Mouse (Mus musculus) spleen, adult 2 months (tissue): Measurements from ENCODE around the gene C8g.

Source experiments
- CTCF ChIP-seq: fragments of 200-500 bp; IDR thresholded peaks from 2 replicates; pipeline ENCODE4 v1.5.1; 2011; ENCODE audit warnings: mild to moderate bottlenecking, inconsistent platforms; ENCODE audit not compliant: insufficient read depth, insufficient read length, insufficient replicate concordance; ENCODE audit errors: extremely low read depth
- POLR2A ChIP-seq: fragments of 200-500 bp; IDR thresholded peaks from 2 replicates; pipeline ENCODE4 v1.6.1; 2011; ENCODE audit warnings: low read depth, low read length, inconsistent platforms

GRCm38 (mm10) chr2:25549021-25549991, 47.8 kb upstream of the C8g start:
- no peak for TF ChIP-seq POLR2A
- TF ChIP-seq CTCF: no peak
